Mouse (Mus musculus): ENCODE results near the gene Lrrc4. TPM values are rescaled to one million over a fixed set of nuclear protein-coding genes. Genes with fewer than 3 reads are reported as not detected.

Lrrc4 gene
- total and polyA plus RNA-seq, 2 experiments from 2014 or later, result 5.8 to 61.2 TPM

DNA sequence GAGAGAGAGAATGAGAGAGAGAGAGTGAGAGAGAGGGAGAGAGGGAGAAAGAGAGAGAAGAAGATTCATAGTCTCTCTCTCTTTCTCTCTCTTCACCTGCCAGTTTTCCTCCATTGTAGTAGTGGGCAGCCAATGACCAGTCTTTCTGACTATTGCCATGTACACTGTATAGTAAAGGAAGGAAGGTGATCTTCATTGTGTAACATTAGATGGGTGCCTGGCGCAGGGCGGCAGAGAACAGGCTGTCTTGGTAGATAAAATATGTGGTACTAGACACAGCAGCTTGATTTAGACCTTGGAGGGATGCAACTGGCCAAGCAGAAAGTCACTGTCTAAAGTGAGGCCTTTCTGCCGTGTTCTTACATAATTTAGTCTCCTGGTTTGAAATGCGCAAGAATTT lies 216.7 kb downstream of the Lrrc4 start:
- H3K4me2 ChIP-seq (ENCODE audit: low read depth, low read length, poor library complexity, severe bottlenecking), result no peak overlapping the region
- 83% methylated on average over 4 of the region's 4 CpGs for WGBS
- no peak overlapping the region for H3K4me3 ChIP-seq (ENCODE audit: low read depth, low read length)

GRCm38 (mm10) chr6:28613441-28613840 lies 218.1 kb downstream of the Lrrc4 start:
- no peak overlapping the region for H3K4me2 ChIP-seq (ENCODE audit: low read depth, low read length, poor library complexity, severe bottlenecking)

More for the DNA sequence above, 216.7 kb downstream of the Lrrc4 start:
- Histone ChIP-seq H3K4me1 (ENCODE audit: insufficient read depth, low read length) (0 out of 2 replicates have a peak, but pooled peaks cover 7% of the 10 kb centered on the region), H3K27me3 (ENCODE audit: insufficient read depth, low read length) (no peaks in the 10 kb centered on the region), H3K27ac (ENCODE audit: low read depth, low read length) (no peak overlapping the region), H3K36me3 (ENCODE audit: insufficient read depth, low read length) (no peaks in the 10 kb centered on the region), H3K9me3 (ENCODE audit: low read length) (no peaks in the 10 kb centered on the region), H3K9ac (replicated peaks; ENCODE audit: low read length, poor library complexity, severe bottlenecking) (no peak overlapping the region)
- ATAC-seq (ENCODE audit: low FRiP score) (no peak), DNase-seq (ENCODE audit: low spot score) (no peak)
- TF ChIP-seq CTCF (IDR thresholded peaks at IDR 0.05), result no peak

More at GRCm38 (mm10) chr6:28613441-28613840, 218.1 kb downstream of the Lrrc4 start:
- Histone ChIP-seq H3K27ac (ENCODE audit: low read depth, low read length) (no peak overlapping the region), H3K4me1 (ENCODE audit: insufficient read depth, low read length) (0 out of 2 replicates have a peak, but pooled peaks cover 3% of the 10 kb centered on the region), H3K36me3 (ENCODE audit: insufficient read depth, low read length) (no peaks in the 10 kb centered on the region), H3K9me3 (ENCODE audit: low read length) (no peaks in the 10 kb centered on the region), H3K4me3 (ENCODE audit: low read depth, low read length) (no peak overlapping the region), H3K9ac (replicated peaks; ENCODE audit: low read length, poor library complexity, severe bottlenecking) (no peak overlapping the region), H3K27me3 (ENCODE audit: insufficient read depth, low read length) (no peaks in the 10 kb centered on the region)
- WGBS, result 86% methylated on average over 4 of the region's 4 CpGs
- DNase-seq (ENCODE audit: low spot score) (no peak), ATAC-seq (ENCODE audit: low FRiP score) (no peak)
- TF ChIP-seq CTCF (IDR thresholded peaks at IDR 0.05), result no peak

Other genes with a start within 250 kb of the Lrrc4 start
- not detected in 2 replicates for gene Lep, start 228.5 kb upstream of the Lrrc4 start, total RNA-seq (2014; rRNA removed)
- gene Lep, start 228.5 kb upstream of the Lrrc4 start, polyA plus RNA-seq (2015; fragmentation: Nextera tagmentation; extraction: Ambion mirVana), result not detected in 2 replicates

Measured in midbrain, postnatal 0 days (tissue).